Mouse (Mus musculus): ENCODE measurements at regions not wholly inside any gene's neighbourhood (a gene's known extent, or its start where the extent isn't known, plus 50 kb on each side); places are given as distances from the start of the nearest gene placed in this dataset.

- CTCF ChIA-PET, result no interaction called here
These were observed 270.1 kb downstream of the Mid1ip1 start for GRCm38 (mm10) chrX:10984894-10985293.

DNA sequence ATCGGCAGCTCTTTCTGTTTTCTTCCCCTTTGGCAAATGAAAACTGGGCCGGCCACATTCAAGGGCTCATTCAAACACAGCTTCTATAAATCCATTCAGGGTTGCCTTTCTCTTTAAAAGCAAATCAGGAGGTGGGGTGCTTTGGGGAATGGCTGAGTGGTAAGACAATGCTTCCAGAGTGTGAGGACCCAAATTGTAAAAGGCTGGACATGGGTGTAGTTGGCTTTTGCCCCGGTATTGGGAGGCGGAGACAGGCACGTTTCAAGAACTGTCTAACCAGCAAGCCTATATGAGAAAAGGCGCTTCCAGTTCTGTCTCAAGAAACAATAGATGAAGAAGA, 277.0 kb downstream of the Mid1ip1 start:
- CTCF ChIA-PET, result no interaction called here

DNA sequence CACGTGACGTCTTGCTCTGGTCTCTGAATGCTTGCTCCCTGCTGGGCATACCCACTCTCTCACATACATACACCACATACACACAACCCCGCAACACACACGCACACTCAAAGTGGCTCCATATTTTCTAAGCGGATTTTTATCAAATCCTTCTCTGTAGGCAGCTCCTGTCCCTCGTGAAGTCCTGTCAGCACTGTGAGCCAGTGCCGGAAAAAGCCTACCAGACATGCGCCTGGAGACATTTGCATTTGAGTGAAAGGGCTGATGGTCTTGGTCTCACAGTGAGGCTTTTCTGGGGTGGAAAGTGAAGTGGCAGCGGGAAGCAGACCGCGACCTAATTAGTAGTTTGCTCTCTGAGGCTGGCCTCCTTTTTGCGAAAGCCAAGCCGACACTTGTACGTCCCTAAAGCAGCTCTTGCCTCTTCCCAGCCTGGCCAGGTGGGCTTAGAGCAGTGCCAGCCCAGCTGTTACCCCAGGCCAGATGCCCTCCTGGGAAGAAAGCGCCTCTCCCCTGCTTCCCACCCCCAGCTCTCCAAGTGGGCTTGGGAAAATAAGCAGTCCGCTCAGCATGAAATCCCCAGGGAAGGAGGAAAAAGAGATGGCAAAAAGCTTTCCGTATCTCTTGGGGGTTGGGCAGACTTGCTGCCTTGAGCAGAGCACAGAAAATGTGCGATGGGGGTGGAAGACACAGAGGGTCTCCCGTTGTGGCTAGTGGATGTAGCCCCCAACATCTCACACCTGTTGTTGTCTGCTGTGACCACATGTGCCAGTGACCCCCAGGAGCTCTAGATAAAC, 277.6 kb downstream of the Mid1ip1 start:
- CTCF ChIA-PET, result no interaction called here

DNA sequence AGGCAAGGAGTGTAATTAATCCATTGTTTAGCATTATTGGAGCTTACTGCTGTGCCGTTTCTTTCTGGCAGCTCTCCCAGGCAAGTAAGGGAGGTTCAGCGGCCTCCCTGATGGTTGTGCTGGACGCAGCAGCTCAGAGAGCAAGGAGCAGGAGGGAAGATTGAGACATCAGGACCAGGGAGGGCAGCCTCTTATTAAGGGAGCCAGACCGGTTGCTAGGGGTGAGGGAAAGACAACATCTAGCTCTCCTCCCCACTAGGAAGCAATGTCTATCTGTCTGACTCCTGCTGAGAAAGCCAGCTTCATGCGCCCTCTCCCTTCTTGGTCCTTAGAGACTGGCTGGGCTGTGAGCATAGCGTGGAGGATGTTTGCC, 278.2 kb downstream of the Mid1ip1 start:
- CTCF ChIA-PET, result no interaction called here

DNA sequence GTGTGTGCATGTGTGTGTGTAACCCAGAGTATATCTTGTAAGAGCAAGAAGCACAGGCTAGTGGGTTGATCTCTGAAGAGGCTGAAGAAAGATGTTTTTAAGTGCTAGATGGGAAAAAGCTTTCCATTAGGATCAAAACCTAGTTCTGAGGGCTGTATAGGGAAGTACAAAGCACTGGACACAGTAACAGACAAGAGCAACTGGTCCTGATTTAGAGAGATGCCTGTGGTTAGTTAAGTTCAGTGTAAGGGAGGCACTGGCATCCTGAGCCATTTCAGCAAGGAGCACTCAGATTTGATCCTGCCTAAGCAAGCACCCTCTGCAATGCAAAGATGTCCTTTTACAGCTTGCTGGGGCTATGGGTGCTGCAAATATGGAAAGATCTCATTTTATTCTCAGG, 280.1 kb downstream of the Mid1ip1 start:
- CTCF ChIA-PET, result no interaction called here

GRCm38 (mm10) chrX:11001180-11001579, 286.4 kb downstream of the Mid1ip1 start:
- CTCF ChIA-PET, result no interaction called here

DNA sequence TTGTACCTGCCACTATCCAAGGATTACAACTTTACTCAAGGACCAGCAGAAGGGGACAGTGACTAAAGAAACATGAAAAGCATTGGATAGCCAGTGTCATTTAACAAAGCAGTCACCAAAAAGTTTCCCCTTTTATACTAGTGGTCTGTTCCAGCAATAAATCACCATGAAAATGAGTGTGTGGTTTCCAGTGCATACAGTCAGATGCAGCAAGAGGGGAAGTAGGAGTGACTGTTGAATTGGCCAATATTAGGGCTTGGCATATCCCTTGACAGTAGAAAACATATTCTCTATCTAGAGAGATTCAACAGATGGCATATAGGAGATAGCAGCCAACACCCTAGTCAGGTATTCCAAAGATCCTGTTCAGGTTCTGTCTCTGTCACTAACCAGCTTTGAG, 259.8 kb upstream of the H2al1a start:
- CTCF ChIA-PET, result no interaction called here

GRCm38 (mm10) chrX:11046769-11047168, 252.3 kb upstream of the H2al1a start:
- CTCF ChIA-PET, result no interaction called here

DNA sequence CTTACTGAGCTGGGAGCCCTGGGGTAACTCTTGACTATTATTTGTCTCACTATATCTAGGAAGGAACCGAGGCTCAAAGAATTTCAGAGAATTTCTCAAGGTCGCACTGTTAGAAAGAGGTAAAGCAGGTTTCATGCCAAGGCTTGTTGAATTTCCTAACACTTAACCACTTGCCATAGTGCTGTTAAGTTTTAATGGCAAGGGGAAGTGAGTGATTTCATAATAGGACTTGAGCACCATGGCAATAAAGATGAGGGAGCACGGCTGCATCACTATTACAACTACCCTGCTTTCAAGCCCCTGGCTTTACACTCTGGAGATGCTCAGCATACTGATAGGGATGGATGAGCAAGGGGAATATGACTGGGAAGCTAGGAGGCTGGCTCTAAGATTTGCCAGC, 216.9 kb upstream of the H2al1a start:
- CTCF ChIA-PET, result interaction anchor here (0.7 kb wide), 1 partner anchor 206 kb away, joined by 4 read pairs; no protein-coding TSS in a partner anchor

GRCm38 (mm10) chrX:11082845-11083244, 216.2 kb upstream of the H2al1a start:
- CTCF ChIA-PET, result no interaction called here

DNA sequence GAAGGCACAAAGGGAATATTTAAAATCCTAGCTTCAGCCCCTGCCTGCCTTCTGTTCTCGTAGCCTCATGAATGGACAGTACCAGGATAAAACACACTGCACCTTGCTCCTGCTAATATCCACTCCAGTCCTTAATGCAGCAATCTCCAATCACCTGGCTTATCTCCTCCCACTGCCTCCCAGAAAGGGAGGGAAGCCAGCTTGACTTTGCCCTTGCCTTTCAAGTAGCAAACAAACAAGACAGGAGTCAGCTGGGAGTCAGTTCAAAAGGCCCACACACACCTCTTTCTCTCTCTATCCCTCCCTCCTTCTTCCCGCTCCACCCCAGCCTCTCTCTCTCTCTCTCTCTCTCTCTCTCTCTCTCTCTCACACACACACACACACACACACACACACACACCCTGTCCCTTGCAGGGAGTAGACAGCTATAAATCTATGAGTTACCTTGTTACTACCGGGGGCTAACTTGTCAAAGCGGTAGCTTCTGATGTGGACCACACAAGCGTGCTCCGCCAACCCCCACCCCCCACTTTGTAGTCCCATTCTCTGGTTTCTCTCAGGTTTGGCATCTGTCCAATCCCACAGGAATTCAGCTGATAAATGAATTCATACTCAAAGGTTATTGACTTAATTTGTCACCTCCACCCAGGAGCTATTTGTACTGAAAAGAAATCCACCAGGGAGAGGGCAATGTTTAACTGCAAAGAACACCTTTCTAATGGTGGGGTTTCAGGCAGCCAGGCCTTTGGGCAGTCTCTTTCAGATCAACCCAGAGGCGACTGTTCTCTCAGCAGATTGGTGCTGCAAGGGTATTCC, 212.6 kb upstream of the H2al1a start:
- CTCF ChIA-PET, result no interaction called here

- CTCF ChIA-PET, result no interaction called here
These were observed 211.1 kb upstream of the H2al1a start for GRCm38 (mm10) chrX:11087913-11088312.

- CTCF ChIA-PET, result no interaction called here
These were observed 210.6 kb upstream of the H2al1a start for GRCm38 (mm10) chrX:11088506-11088905.

DNA sequence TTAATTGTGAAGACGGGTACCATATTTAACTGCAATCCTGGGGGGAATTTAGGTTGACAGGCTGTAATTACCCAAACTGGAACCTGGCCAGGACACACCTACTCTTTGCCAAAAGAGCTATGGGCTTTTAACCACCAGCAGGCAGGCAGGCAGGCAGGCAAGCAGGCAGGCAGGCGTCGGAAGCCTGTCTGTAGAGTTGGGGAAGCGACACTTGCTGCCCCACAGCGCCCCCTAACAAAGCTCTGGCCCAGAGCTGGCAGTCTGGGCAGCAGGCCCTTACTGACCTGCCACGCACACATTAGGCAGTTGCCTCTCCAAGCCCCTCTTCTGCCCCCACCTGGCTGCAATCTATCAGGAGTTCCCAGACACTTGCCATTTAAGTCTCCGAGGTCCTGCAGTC, 208.6 kb upstream of the H2al1a start:
- CTCF ChIA-PET, result no interaction called here

DNA sequence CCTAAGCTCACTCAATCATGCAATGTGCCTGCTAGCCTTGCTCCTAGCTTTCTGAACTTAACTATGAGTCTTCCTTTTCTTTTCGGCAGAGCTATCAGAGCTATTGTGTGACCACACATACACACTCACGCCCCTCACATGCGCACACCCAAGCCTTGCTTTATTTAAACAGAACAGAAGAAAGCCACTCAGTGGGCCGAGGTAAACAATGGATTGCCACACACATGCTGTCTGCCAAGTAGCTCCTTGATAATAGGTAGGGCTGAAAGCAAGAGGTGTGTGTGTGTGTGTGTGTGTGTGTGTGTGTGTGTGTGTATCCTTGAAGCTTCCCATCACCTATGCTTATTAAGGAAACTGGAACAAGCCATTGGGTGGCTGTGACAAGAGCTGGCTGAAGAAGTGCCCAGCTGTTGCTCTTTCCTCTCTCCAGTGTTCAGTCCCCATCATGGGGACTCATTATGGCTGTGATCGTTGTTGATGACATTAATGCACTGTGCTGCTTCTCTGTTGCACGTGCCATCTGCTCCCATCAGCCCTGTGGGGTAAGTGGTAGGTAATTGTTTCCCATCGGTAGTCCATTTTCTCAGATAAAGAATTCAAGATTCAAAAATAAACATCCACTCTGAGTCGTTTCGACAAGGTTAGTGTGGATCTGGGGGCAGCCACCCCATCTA, 201.3 kb upstream of the H2al1a start:
- CTCF ChIA-PET, result no interaction called here

DNA sequence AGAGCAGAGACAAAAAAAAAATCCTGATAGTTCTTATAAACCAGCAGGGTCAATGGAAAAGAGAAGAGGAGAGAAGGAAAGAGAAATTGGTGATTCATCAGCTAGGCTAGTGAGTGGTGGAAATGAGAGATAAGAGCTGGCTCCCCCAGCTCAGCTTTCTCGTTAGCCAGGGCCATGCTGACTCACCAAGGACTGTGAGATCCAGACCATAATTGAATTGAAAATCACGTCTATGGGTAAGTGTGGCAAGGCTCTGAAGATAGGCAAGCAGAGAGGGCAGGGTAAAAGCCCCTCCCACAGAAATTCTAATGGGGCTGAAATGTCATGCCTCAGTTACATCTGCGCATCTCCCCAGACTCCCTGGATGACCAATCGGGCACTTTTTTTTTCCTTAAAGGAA, 200.7 kb upstream of the H2al1a start:
- CTCF ChIA-PET, result no interaction called here

GRCm38 (mm10) chrX:11099146-11100087, 199.6 kb upstream of the H2al1a start:
- CTCF ChIA-PET, result no interaction called here

- CTCF ChIA-PET, result no interaction called here
These were observed 198.1 kb upstream of the H2al1a start for GRCm38 (mm10) chrX:11100935-11101334.

DNA sequence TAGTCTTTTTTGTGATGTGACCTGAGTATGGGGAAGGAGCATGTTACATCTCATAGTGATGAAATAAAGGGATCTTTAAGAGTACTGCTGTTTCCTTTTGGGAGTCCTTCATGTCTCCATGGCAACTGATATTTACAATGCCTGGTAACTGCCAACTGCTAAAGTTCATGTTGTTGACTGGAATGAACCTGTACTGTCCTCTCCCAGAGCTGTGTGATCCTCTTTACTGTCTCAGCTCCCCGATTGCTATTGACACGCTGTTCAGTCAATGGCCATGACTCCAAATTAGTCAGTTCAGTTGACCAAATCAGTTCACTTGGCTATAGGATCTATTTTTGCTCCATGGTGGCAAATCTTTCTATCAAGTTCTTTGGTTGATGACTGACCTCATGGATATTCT, 167.8 kb upstream of the H2al1a start:
- CTCF ChIA-PET, result no interaction called here

- CTCF ChIA-PET, result no interaction called here
These were observed 159.1 kb upstream of the H2al1a start for GRCm38 (mm10) chrX:11139971-11140421.

- CTCF ChIA-PET, result no interaction called here
These were observed 157.8 kb upstream of the H2al1a start for GRCm38 (mm10) chrX:11141294-11141693.

DNA sequence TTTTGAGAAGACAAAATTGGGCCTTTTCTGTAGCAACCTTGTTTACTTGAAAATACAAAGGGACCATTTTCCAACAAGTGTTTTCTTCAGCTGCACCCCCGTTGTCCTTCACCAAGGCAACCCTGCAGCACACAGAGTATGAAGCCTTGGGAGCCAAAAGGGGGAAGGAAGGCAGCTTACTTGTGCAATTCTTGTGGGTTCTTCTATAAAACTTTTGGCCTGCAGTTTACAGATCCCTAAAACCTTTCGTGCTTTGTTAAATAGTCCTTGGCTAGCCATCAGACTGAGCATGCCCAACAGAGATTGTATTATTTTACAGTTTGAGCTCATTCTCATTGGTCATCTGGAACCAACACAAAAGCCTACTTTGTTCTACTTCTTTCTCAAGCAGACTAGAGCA, 140.6 kb upstream of the H2al1a start:
- CTCF ChIA-PET, result no interaction called here
